Mouse (Mus musculus) macrophage (primary cell): Measurements from ENCODE around the gene Hoxb6. TPM values are rescaled to one million over a fixed set of nuclear protein-coding genes. Genes with fewer than 3 reads are reported as not detected.

Experiments
- H3K27ac ChIP-seq: fragments of 350-480 bp; formaldehyde crosslinking; 2 replicates; pipeline ENCODE4 v1.9.0; 2021
- H3K36me3 ChIP-seq: fragments of 350-480 bp; formaldehyde crosslinking; 2 replicates; pipeline ENCODE4 v1.9.0; 2021; ENCODE audit errors: inconsistent target
- H3K4me3 ChIP-seq: fragments of 350-480 bp; formaldehyde crosslinking; 2 replicates; pipeline ENCODE4 v1.9.0; 2021; ENCODE audit errors: inconsistent target
- H3K79me2 ChIP-seq: fragments of 350-480 bp; formaldehyde crosslinking; 2 replicates; pipeline ENCODE4 v1.9.0; 2021; ENCODE audit errors: inconsistent target
- WGBS: methylation state at CpG from one replicate; pipeline ENCODE4 v1.1.7; 2026; ENCODE audit warnings: inconsistent platforms; ENCODE audit not compliant: missing documents; 5-methylcytosine and 5-hydroxymethylcytosine counted together
- polyA plus RNA-seq: library from polyadenylated mRNA; stranded (reverse); fragments of 250-400 nt; gene quantifications from 3 replicates; pipeline ENCODE4 v1.2.4, GENCODE M21; 2018; ENCODE audit warnings: inconsistent platforms

The Hoxb6 gene
- polyA plus RNA-seq, 1 experiment from 2014 or later = not detected

DNA sequence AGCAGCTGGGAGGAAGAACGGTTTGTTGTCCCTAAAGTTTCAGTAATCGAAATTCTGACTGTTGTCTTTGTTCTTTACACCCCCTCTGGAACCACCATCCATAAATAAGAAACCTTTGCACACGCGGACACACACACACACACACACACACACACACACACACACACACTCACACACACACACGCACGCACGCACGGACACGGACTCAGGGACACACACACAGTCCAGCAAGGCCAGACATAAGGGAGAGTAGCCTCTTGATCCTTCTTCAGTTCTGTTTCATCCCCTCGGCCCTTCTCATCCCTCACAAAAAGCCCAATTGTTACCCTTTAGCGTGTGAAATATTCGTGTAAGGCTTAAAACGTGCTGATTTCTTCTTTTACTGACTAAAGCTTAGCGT is 14.0 kb upstream of the Hoxb6 start:
- Histone ChIP-seq H3K4me3 (no peak overlapping the region), H3K36me3 (no peaks in the 10 kb centered on the region), H3K79me2 (no peaks in the 10 kb centered on the region), H3K27ac (no peak overlapping the region)
- 17% methylated on average over 10 of the region's 14 CpGs for WGBS

DNA sequence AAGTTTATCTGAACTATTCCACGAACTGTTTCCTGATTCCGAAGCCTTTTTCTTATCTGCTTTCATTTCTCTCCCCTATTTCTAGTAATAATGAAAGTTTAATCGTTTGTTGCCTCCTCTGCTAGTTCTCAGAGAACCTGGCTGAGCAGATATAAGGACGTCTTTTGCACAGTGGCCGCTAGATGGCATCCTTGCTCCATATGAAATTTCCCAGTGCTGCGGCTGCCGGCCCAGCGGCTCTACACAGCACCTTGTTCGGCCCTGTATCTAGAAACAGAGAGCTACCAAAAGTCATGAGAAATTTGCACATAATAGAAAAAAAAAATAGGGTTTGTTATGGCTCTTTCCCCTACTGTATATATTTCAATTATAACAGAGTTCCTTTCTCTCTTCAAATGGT is 13.5 kb upstream of the Hoxb6 start:
- H3K79me2 ChIP-seq = no peaks in the 10 kb centered on the region
- H3K4me3 ChIP-seq = no peak overlapping the region
- no peak overlapping the region for H3K27ac ChIP-seq
- WGBS = 2% methylated on average over 9 of the region's 9 CpGs
- H3K36me3 ChIP-seq = no peaks in the 10 kb centered on the region

DNA sequence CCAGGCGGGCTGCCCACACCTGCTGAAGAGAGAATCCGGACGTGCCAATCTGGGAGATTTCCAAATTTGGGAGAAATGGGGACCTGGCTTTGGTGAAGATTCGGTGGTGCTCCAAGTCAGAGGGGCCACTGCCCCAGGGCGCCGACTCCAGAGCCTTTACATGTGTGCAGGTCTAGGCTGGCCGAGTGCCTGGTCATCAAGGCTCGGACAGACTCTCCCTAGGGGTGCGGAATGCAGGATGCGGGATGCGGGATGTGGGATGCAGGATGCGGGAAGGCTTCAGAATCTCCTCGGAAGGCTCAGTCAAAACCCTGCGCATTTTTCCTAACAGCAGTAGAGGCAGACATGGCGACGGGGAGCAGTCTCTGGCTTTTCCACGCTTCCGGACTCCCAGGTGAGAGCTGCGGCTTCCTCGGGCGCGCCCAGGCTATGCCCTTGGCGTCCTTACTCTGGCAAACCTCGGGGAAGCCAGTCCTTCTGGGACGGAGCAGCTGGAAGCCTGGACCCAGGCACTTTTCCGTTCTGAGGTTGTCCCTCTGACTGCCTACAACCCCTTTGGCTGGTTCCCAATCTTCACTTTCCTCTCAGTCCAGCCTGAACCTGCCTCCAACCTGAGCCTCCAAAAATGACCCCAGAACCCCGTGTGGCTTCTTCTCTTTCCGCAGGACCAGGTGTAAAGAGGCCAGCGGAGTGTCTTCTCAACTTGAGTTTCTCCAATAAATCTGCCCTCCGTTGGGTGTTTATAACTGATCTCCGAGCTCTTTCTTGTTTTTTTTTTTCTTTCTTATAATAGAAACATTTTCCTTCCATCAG is 12.6 kb upstream of the Hoxb6 start:
- Histone ChIP-seq H3K79me2 (no peaks in the 10 kb centered on the region), H3K27ac (no peak overlapping the region), H3K36me3 (no peaks in the 10 kb centered on the region), H3K4me3 (no peak overlapping the region)
- 18% methylated on average over 31 of the region's 31 CpGs for WGBS

DNA sequence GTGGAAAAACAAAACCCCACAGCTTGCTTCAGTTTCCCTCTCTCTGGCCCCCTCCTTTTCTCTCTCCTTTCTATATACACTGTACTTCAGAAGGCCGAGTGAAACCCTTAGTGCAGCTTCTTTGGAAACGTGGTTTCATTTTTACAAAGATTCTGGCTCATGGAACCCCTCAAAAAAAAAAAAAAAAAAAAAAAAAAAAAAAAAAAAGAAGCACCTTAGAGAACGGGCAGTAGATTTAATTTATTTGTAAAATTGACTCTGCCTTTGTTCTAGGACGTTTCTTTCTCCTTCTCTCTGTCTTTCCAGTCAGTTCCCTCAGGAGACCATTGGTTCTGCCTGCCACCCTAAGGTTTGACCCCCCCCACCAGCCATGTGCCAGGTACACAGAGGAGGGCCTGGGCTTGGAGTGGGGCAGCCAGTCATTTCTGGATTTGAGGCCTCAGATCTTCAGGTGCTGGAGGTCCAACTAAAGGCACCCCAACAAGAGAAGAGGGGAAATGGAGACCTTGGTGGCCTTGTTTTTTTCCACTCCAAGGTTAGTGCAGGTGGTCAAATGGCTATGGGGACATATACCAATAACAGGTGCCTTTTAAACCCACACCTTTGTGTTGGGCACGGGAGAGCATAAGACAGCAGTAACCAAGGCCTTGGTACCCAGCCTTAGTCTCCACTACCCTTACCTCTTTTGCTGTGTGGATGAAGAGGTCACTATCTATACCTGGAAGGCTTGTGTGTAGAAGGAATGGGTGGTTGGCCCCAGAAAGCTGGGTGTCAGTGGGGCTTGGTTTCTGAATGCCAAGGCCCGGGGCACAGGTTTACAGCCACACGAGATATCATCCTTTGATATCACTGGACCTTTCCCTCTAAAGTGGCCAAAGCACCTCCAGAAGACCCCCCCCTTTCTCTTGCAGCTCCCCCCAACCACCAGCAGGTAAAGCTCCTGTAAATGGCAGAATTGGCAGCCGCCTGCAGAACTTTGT is 11.6 kb upstream of the Hoxb6 start:
- H3K79me2 ChIP-seq = no peaks in the 10 kb centered on the region
- H3K36me3 ChIP-seq = no peaks in the 10 kb centered on the region
- 57% methylated on average over 7 of the region's 8 CpGs for WGBS
- H3K4me3 ChIP-seq = no peak overlapping the region
- no peak overlapping the region for H3K27ac ChIP-seq

DNA sequence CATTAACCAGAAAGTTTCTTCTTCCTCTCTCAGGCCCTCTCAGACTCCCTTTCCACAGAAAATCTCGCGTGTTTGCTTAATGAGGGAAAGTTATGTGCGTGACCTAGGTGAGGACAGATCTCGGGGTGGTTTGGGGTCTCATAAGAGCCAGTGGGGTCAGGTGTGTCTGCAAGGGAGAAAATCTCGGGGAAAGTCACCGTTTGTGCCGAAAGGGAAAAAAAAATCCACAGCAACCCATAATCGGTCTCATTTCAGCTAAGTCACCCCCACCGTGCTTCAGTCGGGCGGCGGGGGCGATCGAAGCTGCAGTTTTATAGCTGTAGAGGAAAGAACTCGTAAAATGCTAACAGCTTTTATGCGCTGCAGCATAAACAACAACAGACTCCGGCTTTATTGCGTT is 10.9 kb upstream of the Hoxb6 start:
- 21% methylated on average over 18 of the region's 18 CpGs for WGBS
- no peaks in the 10 kb centered on the region for H3K36me3 ChIP-seq
- no peak overlapping the region for H3K4me3 ChIP-seq
- no peak overlapping the region for H3K27ac ChIP-seq
- no peaks in the 10 kb centered on the region for H3K79me2 ChIP-seq

DNA sequence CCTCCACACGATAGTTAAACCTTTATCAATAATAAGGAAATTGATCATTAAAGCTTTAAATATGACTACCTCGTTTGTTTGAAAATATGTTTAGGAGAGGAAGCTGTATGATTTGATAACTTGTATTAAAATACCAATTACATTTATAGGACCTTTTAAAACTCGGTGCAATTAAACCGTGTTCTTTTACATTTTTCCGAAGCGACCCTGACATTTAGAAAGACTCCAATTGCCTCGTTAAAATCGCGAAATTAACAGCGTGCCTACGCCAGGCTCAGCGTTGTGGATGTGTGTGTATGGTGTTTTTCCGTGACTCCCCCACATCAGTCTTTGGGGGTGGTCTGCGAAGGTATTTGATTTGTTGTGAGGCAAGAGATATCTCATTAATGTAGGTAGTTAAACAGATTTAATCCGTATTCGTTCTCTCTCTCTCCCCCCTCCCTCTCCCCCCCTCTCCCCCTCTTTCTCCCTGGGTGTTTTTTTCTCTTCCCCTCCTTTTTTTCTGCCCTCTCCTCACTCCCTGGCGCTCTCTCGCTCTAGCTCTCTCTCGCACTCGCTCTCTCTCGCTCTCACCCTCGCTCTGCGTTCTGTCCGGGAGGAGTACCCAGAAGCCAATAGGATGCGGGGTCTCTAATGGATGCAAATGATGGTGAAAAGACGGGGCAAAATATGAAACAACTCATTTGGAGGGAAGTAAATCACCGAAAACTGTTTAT is 10.3 kb upstream of the Hoxb6 start, which contains the start of gene Hoxb8:
Hoxb8 (plus strand) TSS at position 51 of the 716 bp plus-strand sequence.
- no peaks in the 10 kb centered on the region for H3K36me3 ChIP-seq
- H3K79me2 ChIP-seq = no peaks in the 10 kb centered on the region
- H3K4me3 ChIP-seq = no peak within 1 kb of the TSS
- 11% methylated on average over 26 of the region's 27 CpGs for WGBS
- H3K27ac ChIP-seq = no peak within 1 kb of the TSS

DNA sequence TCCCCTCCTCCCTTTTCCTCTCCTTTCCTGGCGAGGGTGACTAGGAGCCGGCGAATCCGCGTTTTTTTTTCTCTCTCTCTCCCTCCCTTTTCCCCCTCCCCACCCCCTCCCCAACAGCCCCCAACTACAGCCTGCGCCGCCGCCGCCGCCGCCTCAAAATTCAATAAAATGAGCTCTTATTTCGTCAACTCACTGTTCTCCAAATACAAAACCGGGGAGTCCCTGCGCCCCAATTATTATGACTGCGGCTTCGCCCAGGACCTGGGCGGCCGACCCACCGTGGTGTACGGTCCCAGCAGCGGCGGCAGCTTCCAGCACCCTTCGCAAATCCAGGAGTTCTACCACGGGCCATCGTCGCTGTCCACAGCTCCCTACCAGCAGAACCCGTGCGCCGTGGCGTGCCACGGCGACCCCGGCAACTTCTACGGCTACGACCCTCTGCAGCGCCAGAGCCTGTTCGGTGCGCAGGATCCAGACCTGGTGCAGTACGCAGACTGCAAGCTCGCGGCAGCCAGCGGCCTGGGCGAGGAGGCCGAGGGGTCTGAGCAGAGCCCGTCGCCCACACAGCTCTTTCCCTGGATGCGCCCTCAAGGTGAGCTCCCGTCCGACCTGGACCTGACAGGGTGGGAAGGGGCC is 9.4 kb upstream of the Hoxb6 start:
- H3K79me2 ChIP-seq = no peaks in the 10 kb centered on the region
- H3K4me3 ChIP-seq = no peak overlapping the region
- no peaks in the 10 kb centered on the region for H3K36me3 ChIP-seq
- no peak overlapping the region for H3K27ac ChIP-seq
- 4% methylated on average over 43 of the region's 49 CpGs for WGBS

DNA sequence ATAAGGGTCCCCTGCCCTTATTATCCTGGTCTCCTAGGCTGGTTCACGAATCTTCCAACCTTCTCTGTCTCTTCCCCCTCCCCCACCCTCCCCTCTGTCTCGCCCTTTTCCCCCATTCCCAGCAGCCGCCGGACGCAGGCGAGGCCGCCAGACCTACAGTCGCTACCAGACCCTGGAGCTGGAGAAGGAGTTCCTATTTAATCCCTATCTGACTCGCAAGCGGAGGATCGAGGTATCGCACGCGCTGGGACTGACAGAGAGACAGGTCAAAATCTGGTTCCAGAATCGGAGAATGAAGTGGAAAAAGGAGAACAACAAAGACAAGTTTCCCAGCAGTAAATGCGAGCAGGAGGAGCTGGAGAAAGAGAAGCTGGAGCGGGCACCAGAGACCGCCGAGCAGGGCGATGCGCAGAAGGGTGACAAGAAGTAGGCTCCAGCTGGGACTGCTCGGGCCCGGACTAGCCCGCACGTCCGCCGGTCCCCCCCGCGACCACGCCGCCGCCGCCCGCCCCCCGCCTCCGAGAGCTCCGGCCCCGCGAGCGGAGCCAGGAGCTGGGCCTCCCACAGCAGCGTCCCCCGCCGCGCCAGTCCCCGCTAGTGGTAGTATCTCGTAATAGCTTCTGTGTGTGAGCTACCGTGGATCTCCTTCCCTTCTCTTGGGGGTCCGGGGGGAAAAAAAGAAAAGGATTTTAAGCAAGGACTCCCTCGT is 8.1 kb upstream of the Hoxb6 start:
- no peaks in the 10 kb centered on the region for H3K79me2 ChIP-seq
- H3K36me3 ChIP-seq = no peaks in the 10 kb centered on the region
- 3% methylated on average over 34 of the region's 49 CpGs for WGBS
- no peak overlapping the region for H3K27ac ChIP-seq
- no peak overlapping the region for H3K4me3 ChIP-seq

DNA sequence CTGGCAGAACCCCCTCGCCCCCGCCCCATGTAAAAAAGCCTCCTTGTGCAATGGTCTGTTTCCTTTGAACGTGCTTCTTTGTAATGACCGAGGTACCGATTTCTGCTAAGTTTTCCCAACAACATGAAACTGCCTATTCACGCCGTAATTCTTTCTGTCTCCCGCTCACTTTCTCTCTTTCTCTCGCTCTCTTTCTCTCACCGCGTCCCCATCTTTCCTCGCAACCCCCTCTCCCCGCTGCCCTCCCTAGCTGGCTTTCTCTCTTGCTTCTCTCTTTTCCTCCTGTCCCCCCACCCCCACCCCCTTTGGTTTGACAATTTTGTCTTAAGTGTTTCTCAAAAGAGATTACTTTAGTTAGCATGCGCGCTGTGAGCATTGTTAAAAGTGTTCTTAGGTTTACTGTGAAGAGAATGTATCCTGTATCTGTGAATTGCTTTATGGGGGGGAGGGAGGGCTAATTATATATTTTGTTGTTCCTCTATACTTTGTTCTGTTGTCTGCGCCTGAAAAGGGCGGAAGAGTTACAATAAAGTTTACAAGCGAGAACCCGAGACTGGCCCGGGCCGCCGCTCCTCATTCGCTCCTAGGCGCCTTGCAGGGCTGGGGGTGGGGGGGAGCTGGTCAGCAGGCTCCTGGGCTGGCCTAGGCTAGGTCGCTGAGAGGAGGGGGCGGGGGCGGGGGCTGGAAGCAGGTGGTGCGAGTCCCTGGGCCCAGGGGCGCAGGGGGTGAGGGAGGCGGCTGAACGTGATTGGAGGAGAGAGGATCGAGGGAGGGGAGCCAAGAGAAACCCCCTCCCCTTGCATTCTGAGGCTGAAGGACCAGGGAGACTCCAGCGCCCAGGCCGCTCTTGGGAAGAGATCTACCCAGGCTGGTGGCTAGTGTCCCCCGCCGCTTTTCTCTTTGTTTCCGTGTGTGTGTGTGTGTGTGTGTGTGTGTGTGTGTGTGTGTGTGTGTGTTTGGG is 7.2 kb upstream of the Hoxb6 start:
- Histone ChIP-seq H3K36me3 (no peaks in the 10 kb centered on the region), H3K79me2 (no peaks in the 10 kb centered on the region), H3K27ac (no peak overlapping the region), H3K4me3 (no peak overlapping the region)
- 5% methylated on average over 29 of the region's 37 CpGs for WGBS

DNA sequence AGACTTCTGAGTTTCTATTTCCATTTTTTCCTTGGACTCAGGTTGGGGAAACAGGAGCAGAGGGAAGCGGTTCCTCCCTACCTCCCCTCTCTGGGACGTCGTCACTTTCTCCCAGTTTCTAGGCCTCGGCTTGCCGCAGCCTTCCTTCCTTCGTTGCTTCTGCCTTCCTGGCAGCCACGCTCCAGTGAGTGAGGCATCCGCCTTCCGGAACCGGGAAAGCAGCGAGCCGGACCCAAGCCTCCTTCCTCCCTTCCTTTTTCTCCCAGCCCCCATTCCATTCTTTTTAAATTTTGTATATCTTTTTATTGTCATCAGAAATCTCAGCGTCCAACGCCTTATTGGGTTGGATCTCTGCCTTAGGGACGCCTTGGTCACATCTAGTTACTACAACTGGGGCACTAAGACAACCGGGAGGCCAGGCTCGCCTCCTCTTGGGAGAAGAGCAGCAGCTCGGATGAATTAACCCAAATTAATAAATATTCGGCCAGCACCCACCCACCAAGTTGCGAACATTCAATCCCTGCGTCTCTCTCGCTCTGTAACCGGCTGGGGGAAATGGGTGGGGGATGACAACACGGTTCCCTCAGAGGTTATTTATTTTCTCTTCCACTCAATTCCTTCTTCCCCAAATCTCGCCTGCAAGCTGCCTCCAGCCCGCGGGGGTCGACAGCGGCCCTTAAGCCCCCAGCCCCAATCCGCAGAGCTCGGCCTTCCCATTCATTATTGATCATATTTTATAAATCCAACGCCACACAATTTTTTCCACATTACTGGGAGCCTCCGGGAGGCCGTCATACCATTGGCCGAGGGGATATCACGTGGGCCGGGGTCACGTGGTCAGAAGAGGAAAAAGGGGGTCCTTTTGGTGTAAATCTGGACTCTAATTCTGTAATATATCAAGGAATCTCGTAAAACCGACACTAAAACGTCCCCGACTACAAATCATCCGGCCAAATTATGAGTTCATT is 6.2 kb upstream of the Hoxb6 start, which contains the start of gene Hoxb7:
Hoxb7 (plus strand) TSS at position 853 of the 968 bp plus-strand sequence.
- Histone ChIP-seq H3K27ac (no peak within 1 kb of the TSS), H3K4me3 (no peak within 1 kb of the TSS; the same call in 1 of the 2 replicates), H3K36me3 (no peaks in the 10 kb centered on the region), H3K79me2 (no peaks in the 10 kb centered on the region)
- 3% methylated on average over 43 of the region's 43 CpGs for WGBS

DNA sequence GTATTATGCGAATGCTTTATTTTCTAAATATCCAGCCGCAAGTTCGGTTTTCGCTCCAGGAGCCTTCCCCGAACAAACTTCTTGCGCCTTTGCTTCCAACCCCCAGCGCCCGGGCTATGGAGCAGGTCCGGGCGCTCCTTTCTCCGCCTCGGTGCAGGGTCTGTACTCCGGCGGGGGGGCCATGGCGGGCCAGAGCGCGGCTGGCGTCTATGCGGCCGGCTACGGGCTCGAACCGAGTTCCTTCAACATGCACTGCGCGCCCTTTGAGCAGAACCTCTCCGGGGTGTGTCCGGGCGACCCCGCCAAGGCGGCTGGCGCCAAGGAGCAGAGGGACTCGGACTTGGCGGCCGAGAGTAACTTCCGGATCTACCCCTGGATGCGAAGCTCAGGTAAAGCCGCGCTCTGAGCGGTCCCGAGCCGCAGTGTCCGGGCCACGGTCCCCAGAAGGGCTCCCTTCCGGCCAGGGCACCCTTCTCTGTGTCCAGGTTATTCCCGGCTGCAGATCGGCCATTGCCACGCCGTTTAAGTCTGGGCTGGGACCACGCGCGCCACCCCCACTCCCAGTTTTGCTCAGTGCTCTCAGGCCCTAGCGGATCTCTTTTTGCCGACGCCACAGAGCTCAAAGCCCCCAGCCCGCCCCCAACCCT is 5.4 kb upstream of the Hoxb6 start:
- 6% methylated on average over 54 of the region's 55 CpGs for WGBS
- H3K4me3 ChIP-seq = no peak overlapping the region; the same call in 1 of the 2 replicates
- H3K79me2 ChIP-seq = no peaks in the 10 kb centered on the region
- no peaks in the 10 kb centered on the region for H3K36me3 ChIP-seq
- no peak overlapping the region for H3K27ac ChIP-seq
